Mouse (Mus musculus): Measurements from ENCODE around the gene Ahdc1. TPM values are rescaled to one million over a fixed set of nuclear protein-coding genes. Genes with fewer than 3 reads are reported as not detected.

Gene Ahdc1
- polyA plus RNA-seq, 1 experiment from 2014 or later, result 10.4 TPM

DNA sequence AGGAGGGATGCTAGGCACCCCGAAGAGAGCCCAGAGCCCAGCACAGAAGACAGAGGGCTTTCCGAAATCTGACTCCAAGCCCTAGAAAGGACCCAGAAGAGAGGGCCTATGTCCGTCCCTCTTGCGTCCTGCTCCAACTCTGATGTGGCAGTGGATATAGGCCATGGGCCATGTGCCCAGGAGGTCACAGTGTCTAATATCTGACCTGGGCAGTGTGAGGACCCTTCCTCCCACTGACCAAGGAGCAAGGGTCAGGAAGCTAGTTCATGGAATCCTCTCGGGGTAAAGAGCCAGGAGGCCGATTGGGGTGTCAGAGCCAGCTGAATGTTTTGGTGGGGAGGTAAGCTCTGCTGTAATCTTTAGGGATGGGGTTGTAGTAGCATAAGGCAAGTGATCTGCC lies 17.8 kb downstream of the Ahdc1 start:
- no peaks in the 10 kb centered on the region for H3K27me3 ChIP-seq (replicated peaks; ENCODE audit: control insufficient read depth, insufficient read depth, low read length)
- 87% methylated on average over 6 of the region's 6 CpGs for WGBS
- H3K9me3 ChIP-seq (ENCODE audit: control insufficient read depth, low read length), result no peaks in the 10 kb centered on the region
- no peak overlapping the region for H3K27ac ChIP-seq (ENCODE audit: low read depth, low read length)
- no peak for ATAC-seq
- no peak overlapping the region for H3K4me3 ChIP-seq (ENCODE audit: low read length)
- H3K9ac ChIP-seq (ENCODE audit: low read depth, low read length), result no peak overlapping the region
- H3K4me1 ChIP-seq (ENCODE audit: control insufficient read depth, insufficient read depth, low read depth, low read length), result peaks cover 32% of the 10 kb centered on the region
- no peak overlapping the region for H3K4me2 ChIP-seq (ENCODE audit: low read length)
- H3K36me3 ChIP-seq (ENCODE audit: control insufficient read depth, insufficient read depth, low read length), result no peaks in the 10 kb centered on the region

- H3K27me3 ChIP-seq (replicated peaks; ENCODE audit: control insufficient read depth, insufficient read depth, low read length), result no peaks in the 10 kb centered on the region
- peaks cover 15% of the 10 kb centered on the region for H3K4me1 ChIP-seq (ENCODE audit: control insufficient read depth, insufficient read depth, low read depth, low read length)
- 89% methylated on average over 8 of the region's 8 CpGs for WGBS
- H3K9ac ChIP-seq (ENCODE audit: low read depth, low read length), result no peak overlapping the region
- no peak for ATAC-seq
- no peaks in the 10 kb centered on the region for H3K9me3 ChIP-seq (ENCODE audit: control insufficient read depth, low read length)
- H3K4me2 ChIP-seq (ENCODE audit: low read length), result no peak overlapping the region
- no peak overlapping the region for H3K4me3 ChIP-seq (ENCODE audit: low read length)
- no peak overlapping the region for H3K27ac ChIP-seq (ENCODE audit: low read depth, low read length)
- H3K36me3 ChIP-seq (ENCODE audit: control insufficient read depth, insufficient read depth, low read length), result no peaks in the 10 kb centered on the region
Measured at GRCm38 (mm10) chr4:133032410-133033095, 21.5 kb downstream of the Ahdc1 start.

DNA sequence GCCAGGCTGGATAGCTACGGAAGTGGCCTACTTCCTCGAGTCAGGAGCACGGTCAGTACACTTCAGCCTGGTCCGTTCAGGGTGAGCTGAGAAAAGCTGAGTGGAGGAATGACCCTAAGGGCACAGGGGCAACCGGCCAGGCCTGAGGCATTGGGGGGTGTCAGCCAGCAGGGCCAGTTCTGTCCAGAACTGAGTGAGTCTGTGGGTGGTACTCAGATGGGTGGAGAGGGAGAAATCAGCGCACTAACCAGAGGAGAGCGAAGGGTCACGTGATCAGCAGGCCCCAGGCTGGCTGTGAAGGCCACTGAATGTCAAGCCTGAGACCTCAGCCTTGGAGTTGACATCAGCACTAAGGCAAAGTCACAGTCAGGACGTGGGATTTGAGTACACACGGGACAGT lies 23.4 kb downstream of the Ahdc1 start:
- H3K9ac ChIP-seq (ENCODE audit: low read depth, low read length), result no peak overlapping the region
- no peak overlapping the region for H3K27ac ChIP-seq (ENCODE audit: low read depth, low read length)
- no peaks in the 10 kb centered on the region for H3K27me3 ChIP-seq (replicated peaks; ENCODE audit: control insufficient read depth, insufficient read depth, low read length)
- no peaks in the 10 kb centered on the region for H3K9me3 ChIP-seq (ENCODE audit: control insufficient read depth, low read length)
- WGBS, result 77% methylated on average over 10 of the region's 10 CpGs
- ATAC-seq, result no peak
- no peak overlapping the region for H3K4me2 ChIP-seq (ENCODE audit: low read length)
- H3K4me1 ChIP-seq (ENCODE audit: control insufficient read depth, insufficient read depth, low read depth, low read length), result peaks cover 35% of the 10 kb centered on the region
- no peaks in the 10 kb centered on the region for H3K36me3 ChIP-seq (ENCODE audit: control insufficient read depth, insufficient read depth, low read length)
- H3K4me3 ChIP-seq (ENCODE audit: low read length), result no peak overlapping the region

GRCm38 (mm10) chr4:133035446-133035845 lies 24.4 kb downstream of the Ahdc1 start:
- Histone ChIP-seq H3K27me3 (replicated peaks; ENCODE audit: control insufficient read depth, insufficient read depth, low read length) (no peaks in the 10 kb centered on the region), H3K9me3 (ENCODE audit: control insufficient read depth, low read length) (no peaks in the 10 kb centered on the region), H3K4me1 (ENCODE audit: control insufficient read depth, insufficient read depth, low read depth, low read length) (peaks cover 41% of the 10 kb centered on the region), H3K4me2 (ENCODE audit: low read length) (no peak overlapping the region), H3K36me3 (ENCODE audit: control insufficient read depth, insufficient read depth, low read length) (no peaks in the 10 kb centered on the region), H3K4me3 (ENCODE audit: low read length) (no peak overlapping the region), H3K9ac (ENCODE audit: low read depth, low read length) (no peak overlapping the region), H3K27ac (ENCODE audit: low read depth, low read length) (no peak overlapping the region)
- 93% methylated on average over 1 of the region's 1 CpGs for WGBS
- no peak for ATAC-seq

DNA sequence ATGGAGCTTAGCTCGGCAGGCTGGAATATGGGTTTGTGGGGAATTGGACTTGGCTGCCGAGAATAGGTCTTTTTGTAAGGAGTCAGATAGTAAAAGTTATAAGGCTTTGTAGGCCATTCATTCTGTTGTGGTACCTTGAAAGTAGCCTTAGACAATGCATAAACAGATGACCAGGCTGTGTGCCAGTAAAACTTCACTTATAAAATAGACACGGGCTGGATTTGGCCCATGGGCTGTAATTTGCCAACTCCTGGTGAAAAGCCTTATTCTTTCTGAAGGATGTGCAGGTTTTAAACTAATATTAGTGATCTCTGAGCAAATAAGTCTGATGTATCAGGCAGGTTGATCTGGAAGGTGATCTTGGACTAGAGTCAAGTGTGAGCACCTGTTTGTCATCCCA lies 24.9 kb downstream of the Ahdc1 start:
- Histone ChIP-seq H3K36me3 (ENCODE audit: control insufficient read depth, insufficient read depth, low read length) (no peaks in the 10 kb centered on the region), H3K4me2 (ENCODE audit: low read length) (no peak overlapping the region), H3K27ac (ENCODE audit: low read depth, low read length) (no peak overlapping the region), H3K4me1 (ENCODE audit: control insufficient read depth, insufficient read depth, low read depth, low read length) (peaks cover 44% of the 10 kb centered on the region), H3K4me3 (ENCODE audit: low read length) (no peak overlapping the region), H3K9ac (ENCODE audit: low read depth, low read length) (no peak overlapping the region), H3K9me3 (ENCODE audit: control insufficient read depth, low read length) (no peaks in the 10 kb centered on the region), H3K27me3 (replicated peaks; ENCODE audit: control insufficient read depth, insufficient read depth, low read length) (no peaks in the 10 kb centered on the region)
- WGBS, result 69% methylated on average over 3 of the region's 3 CpGs
- no peak for ATAC-seq

- Histone ChIP-seq H3K27ac (ENCODE audit: low read depth, low read length) (no peak overlapping the region), H3K4me1 (ENCODE audit: control insufficient read depth, insufficient read depth, low read depth, low read length) (peaks cover 57% of the 10 kb centered on the region)
Measured at GRCm38 (mm10) chr4:133037293-133037692, 26.2 kb downstream of the Ahdc1 start.

GRCm38 (mm10) chr4:133037798-133038197 lies 26.7 kb downstream of the Ahdc1 start:
- peak overlapping the region; percentile 59; the same call in 1 of the 2 replicates for H3K4me3 ChIP-seq (ENCODE audit: low read length)
- no peaks in the 10 kb centered on the region for H3K36me3 ChIP-seq (ENCODE audit: control insufficient read depth, insufficient read depth, low read length)
- 30% methylated on average over 6 of the region's 6 CpGs for WGBS
- peaks cover 62% of the 10 kb centered on the region for H3K4me1 ChIP-seq (ENCODE audit: control insufficient read depth, insufficient read depth, low read depth, low read length)
- no peak overlapping the region for H3K9ac ChIP-seq (ENCODE audit: low read depth, low read length)
- no peaks in the 10 kb centered on the region for H3K9me3 ChIP-seq (ENCODE audit: control insufficient read depth, low read length)
- ATAC-seq, result no peak
- no peak overlapping the region for H3K27ac ChIP-seq (ENCODE audit: low read depth, low read length)
- H3K4me2 ChIP-seq (ENCODE audit: low read length), result peak overlapping the region; percentile 99
- no peaks in the 10 kb centered on the region for H3K27me3 ChIP-seq (replicated peaks; ENCODE audit: control insufficient read depth, insufficient read depth, low read length)

More at GRCm38 (mm10) chr4:133037293-133037692, 26.2 kb downstream of the Ahdc1 start:
- H3K4me2 ChIP-seq (ENCODE audit: low read length), result peak overlapping the region; percentile 6; the same call in 1 of the 2 replicates
- H3K27me3 ChIP-seq (replicated peaks; ENCODE audit: control insufficient read depth, insufficient read depth, low read length), result no peaks in the 10 kb centered on the region
- H3K9me3 ChIP-seq (ENCODE audit: control insufficient read depth, low read length), result no peaks in the 10 kb centered on the region
- ATAC-seq, result 0 out of 2 replicates have a peak, but pooled peaks have one; percentile 24
- H3K4me3 ChIP-seq (ENCODE audit: low read length), result no peak overlapping the region
- 0 out of 2 replicates have a peak overlapping the region, but pooled peaks have one; percentile 26 for H3K9ac ChIP-seq (ENCODE audit: low read depth, low read length)
- H3K36me3 ChIP-seq (ENCODE audit: control insufficient read depth, insufficient read depth, low read length), result no peaks in the 10 kb centered on the region
- WGBS, result 29% methylated on average over 9 of the region's 9 CpGs

- Histone ChIP-seq H3K4me2 (ENCODE audit: low read length) (peak overlapping the region; percentile 99), H3K9ac (ENCODE audit: low read depth, low read length) (peak overlapping the region; percentile 75), H3K9me3 (ENCODE audit: control insufficient read depth, low read length) (no peaks in the 10 kb centered on the region), H3K4me3 (ENCODE audit: low read length) (peak overlapping the region; percentile 59), H3K27me3 (replicated peaks; ENCODE audit: control insufficient read depth, insufficient read depth, low read length) (no peaks in the 10 kb centered on the region), H3K27ac (ENCODE audit: low read depth, low read length) (peak overlapping the region; percentile 74), H3K36me3 (ENCODE audit: control insufficient read depth, insufficient read depth, low read length) (no peaks in the 10 kb centered on the region), H3K4me1 (ENCODE audit: control insufficient read depth, insufficient read depth, low read depth, low read length) (peaks cover 70% of the 10 kb centered on the region)
- WGBS, result 0% methylated on average over 40 of the region's 76 CpGs
- no peak for ATAC-seq
Measured at GRCm38 (mm10) chr4:133038521-133039115, 27.6 kb downstream of the Ahdc1 start.

DNA sequence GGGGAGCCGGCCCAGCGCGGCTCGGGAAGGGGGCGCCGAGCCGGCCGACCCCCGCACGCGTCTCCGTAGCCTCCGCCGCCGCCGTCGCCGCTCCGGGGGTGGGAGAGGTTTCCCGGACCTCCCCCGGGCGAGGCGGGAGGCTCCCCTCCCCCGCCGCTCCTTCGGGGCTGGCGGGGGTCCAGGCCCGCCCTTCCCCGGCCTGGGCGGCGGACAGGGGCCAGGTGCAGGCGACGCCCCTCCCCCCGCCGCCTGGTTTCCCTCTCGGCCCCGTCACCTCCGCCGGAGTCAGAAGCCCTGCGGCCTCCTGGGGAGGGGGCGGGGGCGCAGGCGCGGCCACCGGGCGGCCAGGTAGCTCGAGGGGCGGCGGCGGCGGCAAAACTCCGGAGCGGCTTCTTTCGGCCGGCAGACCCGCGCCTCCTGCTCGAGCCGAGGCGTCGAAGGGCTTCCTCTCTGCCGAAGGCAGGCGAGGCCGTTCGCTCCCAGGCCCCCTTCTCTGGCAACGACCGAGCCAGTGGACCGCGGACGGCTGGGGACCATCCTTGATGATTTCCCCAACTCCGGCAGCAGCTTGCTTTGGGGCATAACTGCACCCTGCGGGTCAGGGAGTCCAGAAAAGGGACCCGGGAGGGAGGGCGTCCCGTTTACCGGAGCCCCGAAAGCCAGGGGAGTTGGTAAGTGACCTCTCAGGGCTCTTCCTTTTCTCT lies 28.2 kb downstream of the Ahdc1 start:
- Histone ChIP-seq H3K4me2 (ENCODE audit: low read length) (peak overlapping the region; percentile 99), H3K9ac (ENCODE audit: low read depth, low read length) (peak overlapping the region; percentile 75), H3K4me3 (ENCODE audit: low read length) (peak overlapping the region; percentile 59), H3K36me3 (ENCODE audit: control insufficient read depth, insufficient read depth, low read length) (no peaks in the 10 kb centered on the region), H3K27me3 (replicated peaks; ENCODE audit: control insufficient read depth, insufficient read depth, low read length) (no peaks in the 10 kb centered on the region), H3K9me3 (ENCODE audit: control insufficient read depth, low read length) (no peaks in the 10 kb centered on the region), H3K27ac (ENCODE audit: low read depth, low read length) (peak overlapping the region; percentile 74), H3K4me1 (ENCODE audit: control insufficient read depth, insufficient read depth, low read depth, low read length) (peaks cover 77% of the 10 kb centered on the region)
- WGBS, result under 1% methylated on average over 24 of the region's 77 CpGs
- ATAC-seq, result no peak
